Mouse (Mus musculus) layer of hippocampus, postnatal 25 days (tissue): ENCODE measurements around the gene Fam189a2. TPM values are rescaled to one million over a fixed set of nuclear protein-coding genes. Genes with fewer than 3 reads are reported as not detected.

Experiments used
- DNase-seq, 2 experiments: peaks; one replicate each; pipeline ENCODE4 v3.0.0; 2022; ENCODE audit warnings: mixed read lengths in 2 of 2, low spot score in 1 of 2; ENCODE audit errors: extremely low spot score in 1 of 2
- total RNA-seq, 2 experiments: library from RNA; stranded (reverse); gene quantifications; 2 replicates each; pipeline ENCODE4 v1.2.3; 2021

Fam189a2 gene
- total RNA-seq, 2 experiments from 2014 or later: 8.8 to 9.4 TPM

- no peak for DNase-seq
Measured at GRCm38 (mm10) chr19:23947871-23948270, 82.9 kb downstream of the Fam189a2 start.

GRCm38 (mm10) chr19:23946751-23947150 is 84.1 kb downstream of the Fam189a2 start:
- DNase-seq: no peak

GRCm38 (mm10) chr19:23946026-23946685 is 84.7 kb downstream of the Fam189a2 start:
- no peak for DNase-seq

- DNase-seq: no peak
Measured at GRCm38 (mm10) chr19:23942886-23943285, 87.9 kb downstream of the Fam189a2 start.

- no peak for DNase-seq
Measured at GRCm38 (mm10) chr19:23941422-23941949, 89.3 kb downstream of the Fam189a2 start.

- DNase-seq: no peak
Measured at GRCm38 (mm10) chr19:23930826-23931225, 100.0 kb downstream of the Fam189a2 start.

GRCm38 (mm10) chr19:23925541-23925940 is 105.3 kb downstream of the Fam189a2 start:
- DNase-seq: no peak

- DNase-seq: no peak
Measured at GRCm38 (mm10) chr19:23924791-23925190, 106.0 kb downstream of the Fam189a2 start.

GRCm38 (mm10) chr19:23924057-23924456 is 106.8 kb downstream of the Fam189a2 start:
- no peak for DNase-seq

Other genes starting within 250 kb of the Fam189a2 start
- 10 to 100 TPM; 18.9 to 19.8 TPM for gene Tjp2, start 194.0 kb upstream of the Fam189a2 start, total RNA-seq
- 1 to 10 TPM; 7.1 to 9.3 TPM for gene Fxn, start 249.6 kb upstream of the Fam189a2 start, total RNA-seq